Mouse (Mus musculus): ENCODE measurements around the gene U2af2. TPM values are rescaled to one million over a fixed set of nuclear protein-coding genes. Genes with fewer than 3 reads are reported as not detected.
A peak's percentile ranks its signal among the peaks of the same experiment; 100 is the strongest.

The U2af2 gene
- polyA plus RNA-seq, 1 experiment from 2014 or later = 222 TPM

- Histone ChIP-seq H3K36me3 (ENCODE audit: control insufficient read depth, insufficient read depth, low read length) (no peaks in the 10 kb centered on the region), H3K4me2 (ENCODE audit: low read depth, low read length, severe bottlenecking) (peak within 1 kb of the TSS; percentile 48), H3K27me3 (ENCODE audit: control insufficient read depth, insufficient read depth, low read length) (no peaks in the 10 kb centered on the region), H3K4me1 (replicated peaks; ENCODE audit: control insufficient read depth, insufficient read depth, low read length) (no peaks in the 10 kb centered on the region), H3K27ac (ENCODE audit: low read depth, low read length) (no peak within 1 kb of the TSS), H3K9me3 (ENCODE audit: control insufficient read depth, low read length) (no peaks in the 10 kb centered on the region), H3K9ac (ENCODE audit: low read length) (peak within 1 kb of the TSS; percentile 53), H3K4me3 (ENCODE audit: low read depth, low read length) (peak within 1 kb of the TSS; percentile 18; the same call in 1 of the 2 replicates)
- WGBS = 19% methylated on average over 42 of the region's 42 CpGs
- ATAC-seq (replicated peaks; ENCODE audit: low FRiP score) (peak; percentile 84), DNase-seq (ENCODE audit: low spot score) (peak; percentile 85)
These were observed 63.8 kb downstream of the U2af2 start, which contains the start of gene Rasl2-9 for GRCm38 (mm10) chr7:5125549-5126406. TSS of gene Rasl2-9 (minus strand) at chr7:5125950.

Small RNAs within 50 kb of the gene (microRNA-seq; reads per million reads assigned to microRNA genes)
- not detected for gene Gm26217 (ENCODE audit: insufficient number of aligned reads)

Other genes starting within 250 kb of the U2af2 start
- gene Ube2s, start 249.6 kb upstream of the U2af2 start, polyA plus RNA-seq (2014; fragmentation: Nextera tagmentation; extraction: Ambion mirVana) = 476 and 526 TPM in 2 replicates
- 2.2 and 3.0 TPM in 2 replicates for gene Shisa7, start 217.4 kb upstream of the U2af2 start, polyA plus RNA-seq (2014; fragmentation: Nextera tagmentation; extraction: Ambion mirVana)
- 2.0 and 3.2 TPM in 2 replicates for gene Isoc2b, start 191.9 kb upstream of the U2af2 start, polyA plus RNA-seq (2014; fragmentation: Nextera tagmentation; extraction: Ambion mirVana)
- gene Isoc2a, start 185.0 kb upstream of the U2af2 start, polyA plus RNA-seq (2014; fragmentation: Nextera tagmentation; extraction: Ambion mirVana) = 0.69 and 0.75 TPM in 2 replicates
- gene Gm36210, start 155.6 kb upstream of the U2af2 start, polyA plus RNA-seq (2014; fragmentation: Nextera tagmentation; extraction: Ambion mirVana) = 0.56 and 0.59 TPM in 2 replicates
- gene Zfp628, start 146.9 kb upstream of the U2af2 start, polyA plus RNA-seq (2014; fragmentation: Nextera tagmentation; extraction: Ambion mirVana) = 4.8 and 5.0 TPM in 2 replicates
- gene Nat14, start 140.1 kb upstream of the U2af2 start, polyA plus RNA-seq (2014; fragmentation: Nextera tagmentation; extraction: Ambion mirVana) = 10.8 and 12.6 TPM in 2 replicates
- 0.79 and 0.91 TPM in 2 replicates for gene Ssc5d, start 136.4 kb upstream of the U2af2 start, polyA plus RNA-seq (2014; fragmentation: Nextera tagmentation; extraction: Ambion mirVana)
- 0.33 TPM in 1 of 2 replicates, not detected in the other for gene Sbk2, start 97.7 kb upstream of the U2af2 start, polyA plus RNA-seq (2014; fragmentation: Nextera tagmentation; extraction: Ambion mirVana)
- gene Sbk3, start 91.0 kb upstream of the U2af2 start, polyA plus RNA-seq (2014; fragmentation: Nextera tagmentation; extraction: Ambion mirVana) = 0.12 TPM in 1 of 2 replicates, not detected in the other
- gene Zfp579, start 66.0 kb upstream of the U2af2 start, polyA plus RNA-seq (2014; fragmentation: Nextera tagmentation; extraction: Ambion mirVana) = 58.5 and 60.0 TPM in 2 replicates
- 9.5 and 11.1 TPM in 2 replicates for gene Zfp524, start 47.7 kb upstream of the U2af2 start, polyA plus RNA-seq (2014; fragmentation: Nextera tagmentation; extraction: Ambion mirVana)
- 67.0 and 68.3 TPM in 2 replicates for gene Fiz1, start 47.4 kb upstream of the U2af2 start, polyA plus RNA-seq (2014; fragmentation: Nextera tagmentation; extraction: Ambion mirVana)
- 0.23 and 1.9 TPM in 2 replicates for gene Gm44973, start 46.6 kb upstream of the U2af2 start, polyA plus RNA-seq (2014; fragmentation: Nextera tagmentation; extraction: Ambion mirVana)
- 6.7 and 7.3 TPM in 2 replicates for gene Zfp865, start 41.8 kb upstream of the U2af2 start, polyA plus RNA-seq (2014; fragmentation: Nextera tagmentation; extraction: Ambion mirVana)
- gene Ccdc106, start 41.6 kb upstream of the U2af2 start, polyA plus RNA-seq (2014; fragmentation: Nextera tagmentation; extraction: Ambion mirVana) = 7.2 and 7.8 TPM in 2 replicates
- gene 4632433K11Rik, start 28.0 kb upstream of the U2af2 start, polyA plus RNA-seq (2014; fragmentation: Nextera tagmentation; extraction: Ambion mirVana) = not detected in 2 replicates
- 3.9 and 4.8 TPM in 2 replicates for gene Zfp784, start 23.7 kb upstream of the U2af2 start, polyA plus RNA-seq (2014; fragmentation: Nextera tagmentation; extraction: Ambion mirVana)
- gene Zfp580, start 10.6 kb upstream of the U2af2 start, polyA plus RNA-seq (2014; fragmentation: Nextera tagmentation; extraction: Ambion mirVana) = 44.6 and 51.4 TPM in 2 replicates
- 70.1 and 75.0 TPM in 2 replicates for gene Epn1, start 18.1 kb downstream of the U2af2 start, polyA plus RNA-seq (2014; fragmentation: Nextera tagmentation; extraction: Ambion mirVana)
- not detected in 2 replicates for gene Rfpl4, start 54.8 kb downstream of the U2af2 start, polyA plus RNA-seq (2014; fragmentation: Nextera tagmentation; extraction: Ambion mirVana)
- 0.19 and 0.27 TPM in 2 replicates for gene Rasl2-9, start 63.8 kb downstream of the U2af2 start, polyA plus RNA-seq (2014; fragmentation: Nextera tagmentation; extraction: Ambion mirVana)
- not detected in 2 replicates for gene Vmn1r55, start 87.5 kb downstream of the U2af2 start, polyA plus RNA-seq (2014; fragmentation: Nextera tagmentation; extraction: Ambion mirVana)
- not detected in 2 replicates for gene Vmn1r56, start 134.6 kb downstream of the U2af2 start, polyA plus RNA-seq (2014; fragmentation: Nextera tagmentation; extraction: Ambion mirVana)
- gene Vmn1r57, start 156.3 kb downstream of the U2af2 start, polyA plus RNA-seq (2014; fragmentation: Nextera tagmentation; extraction: Ambion mirVana) = not detected in 2 replicates

Data from forebrain, embryonic 11.5 days (tissue).